Mouse (Mus musculus) induced T-regulatory cell, adult 2 months (primary cell): ENCODE measurements around the gene Lexm.

Source experiments
- DNase-seq: peaks from one replicate; pipeline ENCODE4 v3.0.0-alpha.2; 2012; ENCODE audit warnings: low read depth

Lexm gene

DNA sequence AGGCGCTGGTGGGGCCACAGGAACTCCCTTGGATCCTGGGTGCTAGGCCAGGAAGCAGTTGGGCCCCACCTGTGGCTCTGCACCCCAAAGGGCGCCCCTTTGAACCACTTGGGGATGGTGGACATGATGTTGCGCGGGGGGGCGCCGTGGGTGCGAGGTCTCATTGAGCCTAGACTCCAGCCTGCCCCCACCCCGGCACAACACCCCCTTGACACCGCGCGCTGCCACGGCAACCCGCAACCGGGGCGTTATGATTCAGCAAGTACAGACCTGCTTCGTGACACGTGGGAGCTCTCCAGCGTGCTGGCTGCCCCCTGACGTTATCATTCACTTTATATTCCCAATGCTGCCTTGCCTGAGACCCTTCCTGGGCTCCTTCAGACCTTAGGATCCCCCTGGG lies at the start of gene Lexm:
Lexm (minus strand) TSS at position 186 of the 400 bp plus-strand sequence.
- DNase-seq = peak; percentile 16

DNA sequence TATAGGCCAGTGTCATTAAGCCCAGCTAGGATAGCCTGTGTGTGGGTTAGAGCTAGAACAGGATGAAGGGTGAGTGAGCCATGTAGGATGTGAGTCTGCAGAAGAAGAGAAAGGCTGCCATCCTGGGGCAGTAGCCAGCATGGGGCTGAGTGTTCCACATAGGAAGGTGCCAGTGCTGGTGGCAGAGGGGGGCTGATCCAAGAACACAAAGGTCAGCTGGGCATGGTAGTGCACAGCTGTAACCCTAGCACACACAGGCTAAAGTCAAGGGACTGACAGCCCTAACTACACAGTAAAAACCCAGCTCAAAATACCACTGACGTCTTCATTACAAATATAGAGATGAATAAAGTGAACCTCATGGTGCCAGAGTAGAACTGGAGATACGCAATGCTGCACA lies 49.5 kb upstream of the Lexm start:
- no peak for DNase-seq

- no peak for DNase-seq
Measured at GRCm38 (mm10) chr4:106665673-106666072, 48.6 kb upstream of the Lexm start.

DNA sequence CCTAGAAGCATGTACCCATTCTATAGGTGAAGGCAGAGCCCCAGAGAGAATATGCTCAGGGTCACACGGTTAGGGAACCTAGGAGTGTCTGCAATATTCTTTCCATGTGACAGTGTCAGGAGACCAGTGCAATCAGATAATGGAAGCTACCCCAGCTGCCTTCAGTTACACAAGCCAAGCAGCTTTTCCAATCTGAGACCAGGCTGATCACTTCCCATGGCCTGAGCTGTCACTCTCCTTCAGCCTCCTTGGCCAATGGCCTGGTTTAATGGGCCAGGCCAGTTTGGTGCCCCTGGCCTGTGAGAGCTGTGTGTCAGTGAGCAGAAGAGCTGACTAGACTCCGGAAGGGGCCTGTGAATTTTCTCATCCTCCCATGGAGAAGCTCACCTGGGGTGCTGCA lies 48.2 kb upstream of the Lexm start:
- no peak for DNase-seq

GRCm38 (mm10) chr4:106664697-106665096 lies 47.7 kb upstream of the Lexm start:
- DNase-seq = no peak

DNA sequence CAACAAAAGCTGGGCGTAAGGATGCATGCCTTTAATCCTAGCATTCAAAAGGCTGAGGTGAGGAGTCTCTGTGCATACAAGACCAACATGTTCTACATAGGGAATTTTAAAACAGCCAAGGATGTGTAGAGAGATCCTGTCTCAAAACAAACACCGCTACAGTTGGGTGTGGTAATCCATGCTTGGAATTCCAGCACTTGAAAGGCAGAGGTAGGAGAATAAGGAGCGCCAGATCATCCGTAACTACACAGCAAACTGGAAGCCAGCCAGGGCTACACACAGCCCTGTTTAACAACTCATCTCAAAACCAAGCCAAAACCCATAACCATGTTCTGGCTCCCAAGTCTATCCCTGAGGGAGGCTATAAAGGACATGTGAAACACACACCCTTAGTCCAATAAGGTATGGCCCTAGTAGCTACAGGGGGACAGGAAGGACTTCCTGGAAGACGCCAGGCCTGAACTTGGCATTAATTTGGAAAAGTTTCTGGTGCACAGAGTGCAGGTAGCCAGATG lies 47.0 kb upstream of the Lexm start:
- DNase-seq = no peak

- no peak for DNase-seq
Measured at GRCm38 (mm10) chr4:106655681-106656080, 38.6 kb upstream of the Lexm start.

DNA sequence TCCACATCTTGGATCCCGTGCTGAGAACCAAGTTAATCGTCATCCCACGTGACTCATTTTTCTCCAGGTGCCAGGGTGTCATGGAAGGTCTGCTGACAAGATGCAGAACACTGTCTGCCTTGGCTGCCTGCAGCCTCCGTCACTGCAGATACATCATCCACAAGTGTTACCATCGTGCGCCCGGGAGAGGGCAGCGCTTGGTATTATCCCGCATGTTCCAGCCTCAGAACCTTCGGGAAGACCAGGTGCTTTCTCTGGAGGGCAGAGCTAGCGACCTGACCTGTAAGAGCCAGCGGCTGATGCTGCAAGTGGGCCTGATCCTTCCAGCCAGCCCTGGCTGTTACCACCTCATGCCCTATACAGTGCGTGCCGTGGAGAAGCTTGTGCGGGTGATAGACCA lies 36.0 kb upstream of the Lexm start:
- DNase-seq = no peak

DNA sequence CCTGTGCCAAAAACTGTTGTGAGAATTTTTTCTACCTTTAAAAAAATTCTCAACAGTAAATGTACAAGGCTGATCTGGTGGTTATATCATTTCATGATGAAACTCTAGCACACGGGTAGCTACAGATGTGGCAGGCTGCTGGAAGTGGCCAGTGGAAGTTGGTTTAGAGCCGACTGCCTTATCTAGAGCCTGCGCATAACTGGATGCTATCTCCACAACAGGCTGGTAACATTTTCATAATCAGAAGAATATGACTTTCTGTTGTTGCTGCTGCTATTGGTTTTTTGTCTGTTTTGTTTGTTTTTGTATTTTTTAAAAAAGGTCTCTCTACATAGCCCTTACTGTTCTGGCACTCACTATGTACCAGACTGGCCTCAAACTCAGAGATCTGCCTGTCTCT lies 35.5 kb upstream of the Lexm start:
- DNase-seq = no peak

- DNase-seq = peak; percentile 98
Measured at GRCm38 (mm10) chr4:106650833-106651527, 33.9 kb upstream of the Lexm start, which contains the start of gene Pars2. Pars2 (plus strand) TSS chr4:106651069.

- DNase-seq = no peak
Measured at GRCm38 (mm10) chr4:106647137-106647536, 30.1 kb upstream of the Lexm start.

- DNase-seq = no peak
Measured at GRCm38 (mm10) chr4:106645797-106646196, 28.8 kb upstream of the Lexm start.

DNA sequence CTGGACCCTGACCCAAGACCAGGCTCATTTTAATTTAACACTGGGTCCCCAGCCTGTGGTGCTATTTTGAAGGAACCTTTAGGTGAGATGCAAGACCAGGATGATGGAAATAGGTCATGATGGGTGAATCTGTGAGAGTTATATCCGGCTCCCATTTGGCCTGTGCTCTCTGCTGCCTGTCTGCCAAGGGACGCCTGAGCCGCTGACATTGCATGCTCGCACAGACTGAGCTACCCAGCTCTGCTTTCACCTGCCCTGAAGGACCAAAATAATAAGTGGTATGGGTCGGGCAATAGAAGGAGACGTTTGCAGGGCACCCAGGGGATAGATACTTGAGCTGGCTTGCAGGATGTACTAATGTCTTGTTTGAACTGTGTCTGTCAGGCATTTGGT lies 27.2 kb upstream of the Lexm start:
- no peak for DNase-seq

- no peak for DNase-seq
Measured at GRCm38 (mm10) chr4:106643483-106644217, 26.6 kb upstream of the Lexm start.

DNA sequence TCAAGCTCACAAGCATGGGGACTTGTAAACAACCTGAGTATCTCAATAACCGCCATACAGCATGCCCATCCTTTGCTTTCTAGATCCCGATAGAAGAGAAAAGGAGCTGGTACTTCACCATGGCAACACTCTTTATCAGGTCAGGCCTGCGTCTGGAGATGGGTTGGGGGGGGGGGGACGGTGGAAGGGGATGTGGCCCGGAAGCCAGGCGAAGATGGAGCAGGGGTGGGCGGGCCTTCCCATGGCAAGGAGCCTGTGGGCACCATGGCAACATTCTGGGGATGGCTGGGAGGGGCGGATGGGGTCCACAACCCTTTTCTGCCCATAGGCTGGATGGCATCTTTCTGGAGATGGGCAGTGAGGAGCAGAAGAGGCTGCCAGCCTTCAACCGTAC lies 17.0 kb upstream of the Lexm start:
- no peak for DNase-seq

DNA sequence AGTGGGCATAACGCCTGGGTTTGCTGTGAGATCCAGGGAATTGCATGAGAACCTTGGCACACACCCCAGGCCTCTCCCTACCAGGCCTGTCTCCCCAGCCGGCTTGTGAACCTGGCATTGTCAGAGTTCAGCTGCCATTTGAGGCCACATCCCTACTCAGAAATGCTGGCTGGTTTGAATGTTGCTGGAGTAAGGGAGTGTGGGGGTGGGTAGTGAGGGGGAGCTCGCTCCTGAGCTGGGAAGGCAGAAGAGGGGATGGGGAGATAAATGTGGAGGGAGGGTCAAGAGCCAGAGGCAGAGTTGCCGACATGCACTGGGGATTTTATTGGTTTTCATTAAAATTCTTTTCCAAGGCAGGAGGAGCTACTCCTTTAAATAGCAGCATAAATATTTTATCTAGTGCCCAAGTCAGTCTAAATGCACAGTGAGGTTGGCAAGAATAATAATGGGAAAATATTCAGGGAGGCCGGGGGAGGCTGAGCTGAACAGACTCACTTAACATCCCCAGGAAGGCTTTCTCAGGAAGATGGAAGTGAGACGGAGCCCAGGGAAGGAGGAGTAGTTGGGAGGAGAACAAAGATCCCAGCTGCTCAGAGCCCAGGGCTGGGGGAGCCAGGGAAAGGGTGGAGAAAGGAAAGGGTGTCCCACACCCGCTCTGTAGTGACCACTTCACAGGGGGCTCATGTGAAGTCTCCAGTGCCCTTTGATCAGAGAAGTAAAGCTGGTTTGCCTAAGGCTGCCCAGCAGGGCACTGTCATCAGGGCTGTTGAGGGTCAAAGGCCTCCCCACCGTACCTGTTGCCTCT lies 16.4 kb upstream of the Lexm start:
- DNase-seq = no peak

DNA sequence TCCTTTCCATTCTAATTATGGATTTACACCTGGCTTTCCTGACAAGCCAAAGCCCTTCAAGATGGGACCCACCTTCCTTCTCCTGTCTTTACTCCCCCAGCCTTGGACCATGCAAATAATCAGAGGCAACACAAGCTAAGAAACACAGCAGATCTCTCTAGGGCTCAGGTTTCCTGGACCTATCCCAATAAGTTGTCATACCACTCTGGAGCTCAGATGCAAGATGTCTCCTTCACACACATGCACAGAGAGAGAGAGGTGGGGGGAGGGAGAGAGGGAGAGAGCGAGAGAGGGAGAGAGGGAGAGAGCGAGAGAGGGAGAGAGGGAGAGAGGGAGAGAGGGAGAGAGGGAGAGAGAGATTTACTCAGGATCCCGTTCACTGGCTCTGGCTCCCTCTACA lies 15.3 kb upstream of the Lexm start:
- no peak for DNase-seq

DNA sequence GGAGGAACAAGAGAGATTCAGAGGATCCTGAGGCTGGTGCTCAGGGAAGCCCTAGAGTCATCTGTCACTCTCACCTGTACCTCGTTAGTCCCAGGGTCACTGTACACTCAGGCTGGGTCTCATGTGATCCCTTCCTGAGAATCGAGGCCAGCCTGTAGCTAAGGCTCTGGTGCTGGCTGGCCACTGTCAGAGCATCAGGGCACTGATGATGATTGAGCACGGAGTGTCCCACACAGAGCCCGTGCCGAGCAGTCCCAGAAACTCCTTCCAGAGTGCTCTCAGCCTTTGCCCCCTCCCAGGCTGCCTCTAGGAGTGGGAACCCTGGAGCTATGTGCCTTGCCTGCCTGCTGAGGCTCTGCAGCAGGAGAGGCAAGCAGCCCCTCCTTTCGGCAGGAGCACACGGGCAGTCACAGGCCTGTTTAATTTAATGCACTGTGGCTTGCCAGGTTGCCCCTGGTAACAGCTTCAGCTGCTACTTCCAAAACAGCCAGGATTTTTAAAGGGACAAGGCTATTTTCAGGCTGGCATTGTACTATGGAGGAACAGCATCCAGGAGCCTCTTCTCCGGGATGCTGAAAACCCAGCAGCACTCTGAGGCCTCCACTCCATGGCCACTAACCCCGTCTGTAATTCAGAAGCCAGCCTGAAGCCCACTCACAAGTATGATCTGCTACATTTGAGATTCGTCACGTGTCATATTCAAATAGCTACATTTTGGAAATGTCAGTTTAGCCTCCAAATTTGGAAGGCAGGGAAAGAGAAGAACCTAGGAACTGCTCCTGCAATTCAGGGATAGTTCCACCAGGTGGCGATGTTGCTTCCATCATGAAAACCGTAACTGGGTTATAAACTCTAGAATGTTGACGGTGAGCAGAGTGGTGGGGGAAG lies 13.5 kb upstream of the Lexm start:
- DNase-seq = peak; percentile 79

- no peak for DNase-seq
Measured at GRCm38 (mm10) chr4:106629374-106629773, 12.3 kb upstream of the Lexm start.

DNA sequence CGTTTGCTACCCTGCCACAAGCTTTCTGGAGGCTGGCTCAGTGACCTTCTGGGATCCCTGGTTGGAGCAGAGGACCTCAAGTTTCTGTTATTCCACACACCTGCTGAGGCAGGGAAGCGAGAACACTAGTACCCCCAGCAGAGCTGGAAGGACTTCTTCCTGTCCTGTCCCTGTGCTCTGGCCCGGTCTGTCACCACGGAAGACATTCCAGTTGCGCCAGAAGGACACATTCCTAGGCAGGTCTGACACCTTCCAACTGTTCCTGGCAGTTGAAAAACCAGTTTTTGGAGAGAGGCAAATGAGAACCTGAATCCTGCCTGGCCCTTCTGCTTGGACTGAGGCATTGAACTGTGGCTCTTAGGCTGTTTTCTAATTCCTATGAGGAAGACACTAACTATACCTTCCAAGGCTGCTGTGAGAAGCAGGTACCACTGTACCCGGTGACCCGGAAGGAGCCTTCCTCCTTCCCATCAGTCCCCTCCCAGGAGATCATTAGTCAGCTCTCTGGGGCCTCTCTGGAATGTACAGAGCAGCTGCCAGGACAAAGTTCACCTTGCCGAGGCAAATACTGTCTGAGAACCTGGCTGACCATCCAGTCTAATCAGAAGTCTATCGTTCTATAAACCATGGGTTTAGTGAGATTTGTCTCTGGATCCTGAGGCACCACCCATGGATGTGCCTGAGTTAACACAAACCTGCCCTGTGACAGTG lies 11.8 kb upstream of the Lexm start:
- DNase-seq = no peak

GRCm38 (mm10) chr4:106627809-106628208 lies 10.8 kb upstream of the Lexm start:
- DNase-seq = no peak
